Mouse (Mus musculus): ENCODE results near the gene Ssbp4.
"Not testable (repeated sequence)": the region's sequence is repeated elsewhere in the genome, so short reads cannot be mapped to it uniquely, and the experiment has no call there.

Ssbp4 gene

DNA sequence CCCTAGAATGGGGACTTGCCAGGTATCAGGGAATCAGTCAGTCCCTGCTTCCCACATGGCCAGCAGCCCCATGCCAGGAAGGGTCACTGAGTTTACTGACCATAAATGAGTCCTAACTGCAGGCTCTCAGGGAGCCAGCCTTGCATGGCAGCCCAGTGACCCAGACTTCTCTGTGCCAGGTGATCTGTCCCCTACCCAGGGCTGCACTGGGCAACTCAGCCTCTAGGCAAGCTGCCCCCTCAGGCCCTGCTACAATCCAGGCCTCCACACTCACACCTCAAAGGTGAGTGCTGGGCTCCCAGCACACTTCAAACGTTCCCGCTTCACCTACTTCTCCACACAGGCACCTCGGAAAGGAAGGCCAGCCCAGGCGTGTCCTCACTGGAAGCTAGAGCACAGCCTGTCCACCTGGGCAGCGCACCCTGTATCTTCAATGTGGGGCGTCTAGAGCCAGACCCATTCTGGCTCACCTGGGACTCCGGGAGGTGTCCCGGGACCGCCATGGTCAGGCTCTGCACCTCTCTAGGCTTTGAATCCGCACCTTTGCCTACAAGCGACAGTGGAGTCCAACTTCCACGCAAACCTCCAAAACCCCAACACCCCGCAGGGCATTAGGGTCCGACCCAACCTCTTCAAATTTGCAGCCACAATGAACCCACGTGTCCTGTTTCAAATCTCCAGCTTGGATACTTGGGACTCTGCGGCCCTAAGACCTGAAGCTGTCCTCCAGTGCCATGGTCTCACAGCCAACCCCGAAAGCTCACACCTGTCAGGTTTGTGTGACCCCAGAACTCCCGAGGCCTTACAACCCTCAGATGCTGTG, 1.7 kb downstream of the Ssbp4 start:
- no peak for DNase-seq

DNA sequence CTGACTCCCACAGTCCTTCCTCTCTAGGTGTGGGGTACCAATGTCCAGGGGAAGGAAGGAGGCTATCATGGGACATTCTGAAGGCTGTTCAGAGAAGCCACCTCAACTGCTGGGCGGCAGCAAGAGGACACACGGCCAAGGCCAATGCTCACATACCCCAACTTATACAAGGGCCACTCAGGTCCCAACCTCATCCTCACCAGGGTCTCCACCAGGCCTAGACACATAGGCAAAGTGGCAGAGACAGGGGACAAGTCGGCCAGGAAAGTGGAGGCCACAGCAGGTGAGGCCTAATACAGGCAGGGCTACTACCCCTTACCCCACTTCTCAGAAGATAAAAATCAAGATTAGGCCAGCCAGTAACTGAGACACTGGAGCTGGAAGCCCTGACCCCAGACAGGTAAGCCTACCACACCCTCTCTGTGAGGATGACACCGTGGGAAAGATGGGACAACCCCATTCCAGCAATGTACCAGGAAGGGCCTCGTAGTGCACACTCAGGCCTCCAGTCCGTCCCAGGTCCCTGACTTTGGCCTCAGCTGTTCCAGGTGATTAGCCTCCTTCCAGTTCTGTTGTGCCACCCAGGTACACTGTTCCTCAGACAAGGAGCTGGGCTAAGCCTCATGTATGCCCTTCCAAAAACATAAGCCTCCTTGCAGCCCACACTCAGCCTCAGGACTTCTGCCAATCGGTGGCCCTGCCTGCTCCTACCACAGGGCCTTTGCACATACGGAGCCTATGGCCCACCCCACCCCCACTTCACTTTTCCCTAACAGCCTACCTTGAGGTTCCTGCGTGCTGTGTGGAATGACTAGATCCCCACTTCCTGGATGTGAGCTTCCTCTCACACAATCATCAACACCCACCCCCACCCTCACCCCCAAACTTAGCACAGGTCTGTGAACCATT, 2.5 kb downstream of the Ssbp4 start:
- no peak for DNase-seq

DNA sequence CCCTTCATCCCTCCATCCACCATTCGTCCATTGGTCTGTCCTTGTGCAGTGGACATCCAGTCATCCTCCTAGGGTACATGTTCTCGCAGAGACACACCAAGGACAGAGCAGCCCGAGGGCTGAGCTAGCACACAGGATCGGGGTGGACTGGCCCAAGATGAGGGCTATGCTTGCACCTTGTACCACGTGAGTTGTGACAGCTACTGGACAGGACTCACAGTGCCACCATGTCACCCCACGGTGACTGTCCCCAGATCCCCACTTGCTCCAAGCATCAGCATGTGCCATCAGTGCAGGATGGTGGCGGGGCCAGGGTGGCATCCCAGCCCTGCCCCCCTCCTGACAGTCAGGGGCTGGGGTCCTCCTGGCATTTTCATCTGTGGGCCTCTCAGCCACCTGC, 4.1 kb downstream of the Ssbp4 start:
- DNase-seq: no peak

DNA sequence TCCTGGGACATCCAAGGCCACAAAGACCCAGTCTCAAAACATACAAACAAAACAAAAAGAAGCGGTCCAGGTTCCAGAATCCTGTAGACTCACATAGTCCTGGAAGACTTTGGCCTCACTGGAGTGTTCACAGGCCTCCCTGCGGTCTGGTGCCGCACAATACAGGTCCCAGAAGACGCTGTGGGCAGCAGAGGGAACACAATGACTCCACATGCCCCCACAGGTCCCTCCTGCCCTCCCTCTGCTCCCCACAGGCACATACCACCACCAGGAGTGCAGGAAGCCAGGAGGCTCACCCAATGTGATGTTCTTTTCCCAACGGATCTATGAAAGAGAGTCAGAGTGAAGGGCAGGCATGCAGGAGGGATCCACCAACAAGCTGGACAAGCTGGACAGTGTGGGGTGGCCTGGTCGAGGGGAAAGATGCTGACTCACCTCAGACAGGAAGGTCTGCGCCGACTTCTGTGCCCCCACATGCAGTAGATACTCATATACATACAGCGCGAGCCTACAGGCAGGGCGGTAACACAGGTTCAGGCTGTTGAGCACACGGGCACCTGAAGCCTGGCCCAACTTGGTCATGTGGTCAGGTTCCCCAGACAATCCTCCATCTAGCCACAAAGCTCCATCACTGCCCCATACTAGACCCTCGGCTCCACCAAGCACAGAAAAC, 6.4 kb downstream of the Ssbp4 start:
- no peak for DNase-seq

DNA sequence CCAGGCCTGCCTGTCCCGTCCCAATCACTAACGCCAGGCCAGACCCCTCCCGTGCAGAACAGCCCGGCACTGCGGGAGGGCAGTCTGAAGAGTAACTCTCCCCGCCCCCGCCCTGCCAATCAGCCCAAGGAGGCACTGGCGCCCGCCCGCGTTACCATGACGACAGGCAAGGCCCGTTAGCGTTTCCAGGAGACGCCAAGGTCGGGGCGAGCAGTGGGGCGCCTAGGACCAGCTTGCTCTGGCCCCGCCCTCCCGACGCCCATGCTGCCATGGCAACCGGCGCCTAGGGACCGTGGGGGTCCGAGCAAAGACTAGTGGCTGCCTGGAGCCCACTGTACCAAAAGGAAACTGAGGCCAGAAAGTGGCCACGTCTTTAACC, 7.4 kb downstream of the Ssbp4 start:
- DNase-seq: peak; percentile 98

DNA sequence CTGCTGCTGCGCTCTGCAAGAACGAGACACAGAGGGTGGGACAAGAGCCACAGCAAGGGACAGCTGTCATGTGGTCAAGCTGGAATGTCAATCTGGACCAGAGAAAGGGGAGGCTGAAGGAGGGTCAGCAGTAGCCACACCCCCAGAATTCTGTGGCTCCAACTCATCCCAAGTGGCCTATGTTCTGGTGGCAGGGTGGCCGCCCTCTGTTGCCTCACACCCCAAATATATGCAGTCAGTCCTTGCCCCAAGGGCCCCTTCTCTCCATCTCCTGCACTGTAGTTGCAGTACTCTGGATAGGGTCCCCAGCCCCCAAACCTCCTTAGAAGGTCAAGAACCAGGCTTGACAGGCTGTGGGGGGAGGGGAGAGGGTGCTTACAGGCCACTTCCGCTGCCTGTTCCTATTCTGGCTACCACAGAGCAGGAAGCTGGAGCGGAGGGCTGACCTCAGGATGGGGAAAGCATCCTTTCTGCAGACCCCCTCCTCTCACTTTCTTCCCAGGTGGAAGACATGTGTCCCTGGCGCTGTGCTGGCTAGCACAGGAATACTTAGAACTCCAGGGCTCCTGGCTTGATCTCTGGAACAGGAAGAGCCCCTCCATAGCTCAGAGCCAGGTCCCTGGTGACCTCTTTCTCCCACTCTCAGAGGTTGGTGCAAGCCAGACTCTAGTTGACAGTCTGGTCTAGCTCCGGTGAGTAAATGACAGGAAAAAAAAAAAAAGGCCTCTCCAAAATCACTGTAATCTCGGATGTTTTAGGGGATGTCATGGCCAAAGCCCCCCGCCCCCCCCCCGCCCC, 8.0 kb downstream of the Ssbp4 start:
- peak; percentile 81 for DNase-seq

DNA sequence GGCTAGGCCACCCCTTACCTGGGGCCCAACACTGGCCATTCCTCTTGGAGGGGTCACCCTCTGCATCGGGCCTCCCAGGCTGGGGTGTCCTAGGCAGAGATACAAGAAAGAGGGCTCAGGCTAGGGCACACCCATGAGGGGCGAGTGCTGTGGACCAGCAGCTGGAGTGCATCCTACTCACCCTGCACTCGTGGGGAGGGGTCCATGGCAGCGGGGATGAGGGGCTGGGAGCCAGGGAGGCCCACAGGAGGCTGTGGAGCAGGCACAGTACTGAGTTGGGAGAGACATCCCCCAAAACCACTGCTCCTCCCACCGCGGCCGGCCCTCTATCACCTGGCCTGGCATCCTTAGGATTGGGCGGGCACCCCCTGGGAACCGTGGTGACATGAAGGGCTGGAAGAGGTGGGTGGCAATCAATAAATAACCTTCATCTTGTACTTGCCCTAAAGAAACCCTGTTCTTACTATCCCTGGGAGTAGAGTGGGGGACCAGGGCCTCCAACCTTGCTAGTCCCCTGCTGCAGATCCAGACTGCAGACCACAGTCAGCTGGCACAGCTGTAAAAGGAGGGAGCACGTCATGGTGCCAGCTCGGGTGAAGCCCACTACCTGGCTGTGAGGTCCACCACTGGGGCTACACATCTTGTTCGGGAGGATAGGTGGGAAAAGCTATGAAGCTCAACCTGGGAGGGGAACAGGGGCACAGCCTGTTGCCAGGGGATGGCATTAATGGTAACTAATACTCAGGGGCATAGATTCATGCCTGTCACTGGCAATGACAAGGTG, 9.0 kb downstream of the Ssbp4 start:
- no peak for DNase-seq

DNA sequence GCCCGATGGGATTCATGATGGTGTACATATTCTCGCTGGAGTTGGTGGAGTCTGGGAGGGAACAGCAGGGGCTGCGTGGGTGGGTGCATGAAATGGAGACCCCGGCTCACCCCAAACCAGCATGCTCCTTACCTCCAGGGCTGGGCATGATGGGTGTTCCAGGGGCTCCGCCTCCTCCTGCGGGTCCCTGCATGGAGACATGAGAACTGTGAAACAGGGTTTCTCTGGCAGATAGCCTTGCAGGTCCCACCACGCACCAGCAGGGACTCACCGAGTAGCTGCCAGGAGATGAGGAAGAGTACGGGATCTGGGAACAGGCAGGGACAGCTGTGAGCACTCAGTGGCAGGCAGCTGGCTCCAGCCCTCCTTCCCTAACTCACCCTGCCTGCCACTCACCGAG, 9.9 kb downstream of the Ssbp4 start:
- DNase-seq: peak; percentile 59

DNA sequence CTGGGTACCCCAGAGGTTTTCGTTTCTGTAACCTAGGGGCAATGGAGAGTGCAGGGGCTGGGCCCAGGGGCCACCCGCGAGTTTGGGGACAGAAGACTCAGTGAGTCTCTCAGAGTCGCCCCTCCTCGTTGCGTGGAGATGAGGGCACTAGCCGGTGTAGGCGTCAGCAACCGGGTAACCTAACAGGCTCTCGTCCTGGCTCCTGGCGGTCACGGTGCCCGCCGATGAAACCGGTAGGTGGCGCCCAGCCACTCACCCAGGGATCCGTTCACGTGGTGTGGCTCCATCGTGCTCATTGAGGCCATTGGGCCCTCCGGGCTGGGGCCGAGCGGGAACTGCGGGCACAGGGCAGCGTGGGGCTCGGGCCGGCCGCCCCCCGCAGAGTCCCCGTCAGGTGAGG, 10.4 kb downstream of the Ssbp4 start:
- DNase-seq: peak; percentile 91

DNA sequence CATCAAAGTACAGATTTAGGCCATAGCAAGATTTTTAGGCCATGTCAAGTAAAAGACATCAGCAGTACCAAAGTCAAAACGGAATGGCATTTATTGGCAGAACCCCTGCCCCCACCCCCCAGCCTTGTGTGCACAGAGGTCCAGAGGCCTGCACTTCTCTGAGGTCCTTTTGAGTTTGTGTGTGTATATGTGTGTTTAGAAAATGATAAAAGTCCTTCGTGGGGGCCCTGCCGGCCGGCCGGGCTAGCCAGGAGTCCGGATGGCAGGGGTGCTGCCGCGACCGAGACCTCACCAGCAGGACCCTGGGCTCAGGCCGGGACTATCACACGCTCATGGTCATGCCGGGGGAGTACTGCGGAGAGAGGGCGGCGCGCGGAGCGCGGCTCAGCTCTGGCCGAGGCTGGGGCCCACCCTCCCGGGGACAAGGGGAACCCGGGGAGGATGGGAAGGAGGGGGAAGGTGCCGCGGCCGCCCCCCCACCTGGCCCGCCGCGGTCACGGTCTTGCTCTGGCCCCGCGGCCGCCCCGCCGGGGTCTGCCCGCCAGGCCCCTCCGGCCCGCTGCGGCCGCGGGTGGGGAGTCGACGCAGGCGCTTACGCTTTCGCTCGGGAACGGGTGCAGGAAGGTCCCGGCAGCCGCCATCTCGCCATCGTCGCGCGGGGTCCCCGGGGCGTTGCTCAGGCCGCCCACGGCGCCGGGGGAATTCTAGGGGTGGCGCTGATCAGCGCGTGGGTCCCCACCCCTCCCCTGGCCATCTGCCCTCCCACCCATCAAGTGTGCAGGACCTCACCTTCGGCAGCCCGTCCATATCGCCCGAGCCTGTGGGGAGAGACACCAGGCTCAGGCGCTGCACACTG, 11.0 kb downstream of the Ssbp4 start:
- peak; percentile 40 for DNase-seq

DNA sequence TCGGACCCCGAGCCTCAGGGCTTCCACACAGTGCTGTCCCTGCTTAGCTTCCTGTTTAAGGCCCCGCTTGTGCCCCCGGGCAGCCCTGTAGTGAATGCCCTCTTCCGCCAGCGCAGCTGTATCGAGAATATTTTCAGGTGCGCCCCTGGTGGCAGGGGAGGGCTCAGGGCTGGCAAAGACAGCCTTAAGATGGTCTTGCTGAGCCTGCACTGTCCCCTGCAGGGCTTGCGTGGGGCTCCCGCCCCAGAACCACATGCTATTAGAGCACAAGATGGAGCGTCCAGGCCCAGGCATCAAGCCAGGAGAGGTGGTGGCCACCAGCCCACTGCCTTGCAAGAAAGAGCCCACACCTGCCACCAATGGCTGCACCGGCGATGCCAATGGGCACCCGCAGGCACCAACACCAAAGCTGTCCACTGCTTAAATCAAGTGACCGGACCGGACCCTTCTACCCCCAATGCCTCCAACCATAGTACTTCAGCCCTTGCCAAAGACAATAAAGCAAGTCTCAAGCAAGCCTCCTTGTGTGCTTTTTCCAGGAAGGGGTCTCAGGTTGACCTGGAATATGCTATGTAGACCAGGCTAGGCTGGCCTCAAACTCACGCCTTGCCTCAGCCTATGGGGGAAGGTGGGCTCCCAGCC, 11.8 kb downstream of the Ssbp4 start:
- peak; percentile 44 for DNase-seq

DNA sequence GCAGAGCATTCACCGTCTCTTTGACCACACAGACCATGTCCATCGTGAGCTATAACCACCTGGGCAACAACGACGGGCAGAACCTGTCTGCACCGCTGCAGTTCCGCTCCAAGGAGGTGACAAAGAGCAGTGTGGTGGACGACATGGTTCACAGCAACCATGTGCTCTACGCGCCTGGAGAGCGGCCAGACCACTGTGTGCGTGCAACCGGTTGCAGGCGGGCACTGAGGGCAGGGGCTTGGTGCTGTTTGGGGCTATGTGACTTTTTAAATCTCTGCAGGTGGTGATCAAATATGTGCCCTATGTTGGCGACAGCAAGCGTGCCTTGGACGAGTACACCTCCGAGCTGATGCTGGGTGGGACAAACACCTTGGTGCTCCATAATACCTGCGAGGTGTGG, 12.5 kb downstream of the Ssbp4 start:
- no peak for DNase-seq

DNA sequence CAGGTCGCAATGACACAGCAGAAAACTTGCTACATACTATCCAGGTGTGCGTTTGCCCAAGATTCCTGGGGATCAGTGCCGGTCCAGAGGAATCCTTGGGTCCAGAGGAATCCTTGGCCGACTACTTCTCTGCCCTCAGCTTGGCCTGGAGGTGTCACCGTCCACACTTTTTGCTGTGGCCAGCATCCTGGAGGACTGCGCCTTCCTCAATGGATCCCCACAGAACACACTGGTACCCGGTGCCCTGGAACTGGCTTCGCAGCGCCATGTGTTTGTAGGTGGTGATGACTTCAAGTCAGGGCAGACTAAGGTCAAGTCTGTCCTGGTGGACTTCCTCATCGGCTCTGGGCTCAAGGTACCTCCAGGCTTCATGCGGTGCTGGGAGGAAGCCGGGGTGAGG, 12.9 kb downstream of the Ssbp4 start:
- no peak for DNase-seq

DNA sequence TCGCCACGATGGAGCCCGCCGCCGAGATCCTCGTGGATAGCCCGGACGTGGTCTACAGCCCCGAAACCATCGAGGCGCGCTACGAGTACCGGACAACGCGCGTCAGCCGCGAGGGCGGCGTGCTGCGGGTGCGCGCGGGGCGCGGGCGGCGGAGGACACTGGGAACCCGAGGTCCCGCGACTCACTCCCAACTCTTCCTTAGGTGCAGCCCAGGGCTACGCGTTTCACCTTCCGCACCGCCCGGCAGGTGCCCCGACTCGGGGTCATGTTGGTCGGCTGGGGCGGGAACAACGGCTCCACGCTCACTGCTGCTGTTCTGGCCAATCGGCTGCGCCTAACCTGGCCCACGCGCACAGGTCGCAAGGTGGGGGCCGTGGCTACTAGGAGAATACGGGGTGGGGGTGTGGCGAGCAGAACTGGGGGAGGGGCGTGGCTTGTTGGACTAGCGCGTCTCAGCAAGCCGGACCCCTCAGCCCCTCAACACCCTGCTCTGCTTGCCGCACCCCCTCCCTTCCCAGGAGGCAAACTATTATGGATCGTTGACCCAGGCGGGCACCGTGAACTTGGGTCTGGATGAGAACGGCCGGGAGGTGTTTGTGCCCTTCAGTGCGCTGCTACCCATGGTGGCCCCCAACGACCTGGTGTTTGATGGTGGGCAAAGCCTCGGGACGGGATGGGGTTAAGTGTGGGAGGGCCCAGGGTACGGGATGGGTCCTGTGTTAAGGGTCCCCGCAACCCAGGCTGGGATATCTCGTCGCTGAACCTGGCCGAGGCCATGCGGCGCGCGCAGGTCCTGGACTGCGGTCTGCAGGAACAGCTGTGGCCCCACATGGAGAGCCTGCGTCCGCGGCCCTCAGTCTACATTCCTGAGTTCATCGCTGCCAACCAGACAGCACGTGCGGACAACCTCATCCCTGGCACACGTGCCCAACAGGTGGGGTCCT, 13.8 kb downstream of the Ssbp4 start:
- peak; percentile 69 for DNase-seq

DNA sequence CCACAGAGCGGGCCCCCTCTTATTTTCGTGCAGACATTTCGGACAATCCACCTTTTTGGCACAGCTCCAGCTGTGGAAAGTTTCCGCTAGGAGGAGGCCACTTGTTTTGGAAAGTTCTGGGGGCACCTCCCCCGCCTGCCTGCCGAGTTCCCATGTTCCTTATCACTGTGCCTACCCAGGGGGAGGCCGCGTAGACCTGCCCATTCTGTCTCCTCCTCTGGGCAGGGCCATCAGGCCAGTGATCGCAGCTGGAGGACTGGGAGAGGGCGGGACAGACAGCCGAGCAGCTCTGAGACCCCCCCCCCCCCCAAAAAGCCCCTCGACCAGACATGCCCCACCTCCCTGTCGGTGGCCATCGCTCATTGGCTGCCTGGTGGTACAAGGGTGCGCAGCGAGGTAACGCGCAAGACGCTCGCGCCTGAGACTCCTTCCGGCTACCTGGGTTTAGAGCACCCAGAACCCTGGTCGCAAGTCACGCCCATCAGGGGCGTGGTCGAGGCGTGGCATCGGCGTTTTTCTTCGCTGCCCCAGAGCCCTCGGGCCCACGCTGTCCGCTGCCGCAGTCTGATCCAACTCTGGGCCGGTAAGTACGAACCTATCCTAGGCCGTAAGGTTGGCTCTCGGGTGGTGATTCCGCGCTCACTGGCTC, 14.6 kb downstream of the Ssbp4 start, which contains the start of gene Isyna1:
Gene Isyna1 (plus strand): TSS at position 413 of the 649 bp plus-strand sequence.
- peak; percentile 98 for DNase-seq

DNA sequence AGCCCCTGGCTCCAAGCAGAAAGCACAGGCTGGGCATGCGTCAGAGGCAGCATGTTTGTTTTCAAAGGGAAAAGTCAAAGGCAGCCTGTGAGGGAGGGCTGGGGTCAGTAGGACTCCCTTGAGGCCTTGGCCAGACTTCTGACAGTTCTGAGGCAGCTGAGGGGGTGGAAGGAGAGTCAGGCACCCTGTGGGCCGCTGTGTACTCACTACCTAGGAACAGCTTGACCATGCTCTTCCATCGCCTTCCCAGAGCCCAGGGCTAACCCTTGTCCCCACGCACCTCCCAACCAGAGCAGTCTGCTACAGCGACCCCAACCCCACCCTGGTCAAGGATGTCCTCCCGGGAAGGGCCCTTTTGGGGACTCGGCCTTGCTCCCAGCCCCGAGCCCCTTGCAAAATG, 15.5 kb downstream of the Ssbp4 start:
- DNase-seq: no peak

DNA sequence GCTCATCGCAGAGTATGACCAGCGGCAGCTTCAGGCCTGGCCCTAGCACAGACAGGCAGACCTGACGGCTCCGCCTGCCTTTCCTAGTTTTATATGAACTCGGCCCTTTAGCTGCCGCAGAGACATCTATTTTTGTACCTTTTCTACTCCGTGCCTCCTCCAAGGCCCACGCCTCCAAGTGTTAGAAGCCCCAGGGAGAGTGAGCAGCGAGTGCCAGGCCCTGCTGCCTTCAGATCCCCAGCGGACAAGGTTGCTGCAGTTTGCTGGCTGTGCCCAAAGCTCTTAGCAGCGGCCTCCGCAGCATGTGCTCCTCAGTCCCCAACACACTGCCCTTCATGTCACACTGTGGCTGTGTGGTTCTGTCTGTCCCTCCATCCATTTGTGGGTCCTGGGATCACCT, 17.1 kb downstream of the Ssbp4 start:
- no peak for DNase-seq

DNA sequence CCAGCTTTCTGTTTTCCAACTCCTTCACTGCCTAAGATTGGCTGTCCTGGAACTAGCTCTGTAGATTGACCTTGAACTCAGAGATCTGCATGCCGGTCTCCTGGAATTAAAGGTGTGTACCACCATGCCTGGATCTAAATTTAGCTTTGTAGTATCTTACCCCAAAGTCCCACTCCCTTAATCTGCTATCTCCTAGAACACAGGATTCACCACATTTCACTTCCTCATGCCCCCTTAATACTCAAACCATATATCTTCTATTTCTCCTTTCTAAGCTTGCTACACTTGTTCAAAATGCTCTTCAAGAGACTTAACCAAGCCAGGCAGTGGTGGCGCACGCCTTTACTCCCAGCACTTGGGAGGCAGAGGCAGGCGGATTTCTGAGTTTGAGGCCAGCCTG, 20.7 kb downstream of the Ssbp4 start:
- not testable (repeated sequence) for DNase-seq

Data from embryo, embryonic 11 days (tissue).